Mouse (Mus musculus): ENCODE data around the gene Fam120a. TPM values are rescaled to one million over a fixed set of nuclear protein-coding genes. Genes with fewer than 3 reads are reported as not detected.

The Fam120a gene
- polyA plus RNA-seq (2014; fragmentation: Illumina TruSeq; extraction: RNeasy Lipid Tissue Mini Kit (QIAGEN cat#74804); ENCODE audit: low read depth, low replicate concordance): 274 TPM

GRCm38 (mm10) chr13:48967956-48968749 lies at the start of gene Fam120a:
TSS of gene Fam120a (minus strand) at chr13:48968017.

GRCm38 (mm10) chr13:48870771-48871731 lies 96.8 kb downstream of the Fam120a start, which contains the start of gene Phf2:
TSS of gene Phf2 (minus strand) at chr13:48871119.

Other genes with a start within 250 kb of the Fam120a start
- 11.4 TPM for gene Phf2, start 96.9 kb downstream of the Fam120a start, polyA plus RNA-seq (2014; fragmentation: Illumina TruSeq; extraction: RNeasy Lipid Tissue Mini Kit (QIAGEN cat#74804); ENCODE audit: low read depth, low replicate concordance)
- gene Wnk2, start 180.0 kb upstream of the Fam120a start, polyA plus RNA-seq (2014; fragmentation: Illumina TruSeq; extraction: RNeasy Lipid Tissue Mini Kit (QIAGEN cat#74804); ENCODE audit: low read depth, low replicate concordance): 0.12 TPM
- not detected for gene Ninj1, start 219.5 kb upstream of the Fam120a start, polyA plus RNA-seq (2014; fragmentation: Illumina TruSeq; extraction: RNeasy Lipid Tissue Mini Kit (QIAGEN cat#74804); ENCODE audit: low read depth, low replicate concordance)
- gene Card19, start 248.0 kb upstream of the Fam120a start, polyA plus RNA-seq (2014; fragmentation: Illumina TruSeq; extraction: RNeasy Lipid Tissue Mini Kit (QIAGEN cat#74804); ENCODE audit: low read depth, low replicate concordance): not detected